Mouse (Mus musculus) forebrain, embryonic 15.5 days (tissue): ENCODE data around the gene Gnao1. TPM values are rescaled to one million over a fixed set of nuclear protein-coding genes. Genes with fewer than 3 reads are reported as not detected.

Experiments
- ATAC-seq: fragments of 200-750 bp; cut with Nextera tagmentation; replicated peaks from 2 replicates; pipeline ENCODE4 v1.8.0; 2017; ENCODE audit warnings: mild to moderate bottlenecking, moderate TSS enrichment, moderate library complexity
- H3K27ac ChIP-seq: fragments of 300-500 bp; sonication (generic); replicated peaks from 2 replicates; pipeline ENCODE4 v1.5.1; 2015; ENCODE audit warnings: mild to moderate bottlenecking, inconsistent platforms
- H3K27me3 ChIP-seq: fragments of 300-500 bp; sonication (generic); 2 replicates; pipeline ENCODE4 v1.6.1; 2015; ENCODE audit warnings: inconsistent platforms
- H3K36me3 ChIP-seq: fragments of 300-500 bp; sonication (generic); 2 replicates; pipeline ENCODE4 v1.6.1; 2015; ENCODE audit warnings: mild to moderate bottlenecking, inconsistent platforms
- H3K4me1 ChIP-seq: fragments of 300-500 bp; sonication (generic); 2 replicates; pipeline ENCODE4 v1.6.1; 2015; ENCODE audit warnings: inconsistent platforms
- H3K4me2 ChIP-seq: fragments of 300-500 bp; sonication (generic); replicated peaks from 2 replicates; pipeline ENCODE4 v1.6.1; 2015; ENCODE audit warnings: mild to moderate bottlenecking, inconsistent platforms
- H3K4me3 ChIP-seq: fragments of 300-500 bp; sonication (generic); 2 replicates; pipeline ENCODE4 v1.5.1; 2015; ENCODE audit warnings: mild to moderate bottlenecking, inconsistent platforms
- H3K9ac ChIP-seq: fragments of 300-500 bp; sonication (generic); replicated peaks from 2 replicates; pipeline ENCODE4 v1.6.1; 2015; ENCODE audit warnings: mild to moderate bottlenecking, inconsistent platforms
- H3K9me3 ChIP-seq: fragments of 300-500 bp; sonication (generic); 2 replicates; pipeline ENCODE4 v1.6.1; 2016; ENCODE audit warnings: inconsistent platforms
- WGBS: fragments of 180-500 bp; shearing (Covaris S2); methylation state at CpG from one replicate; pipeline ENCODE4 v1.1.7; 2015; ENCODE audit warnings: mixed read lengths; 5-methylcytosine and 5-hydroxymethylcytosine counted together
- polyA plus RNA-seq: library from polyadenylated mRNA; unstranded; fragments of >200 nt; fragmentation: Nextera tagmentation; extraction: Ambion mirVana; gene quantifications from 2 replicates; pipeline ENCODE4 v1.2.1, GENCODE M21; 2015

Gene Gnao1
- polyA plus RNA-seq, 1 experiment from 2014 or later: 167 TPM

GRCm38 (mm10) chr8:93852851-93853461, 43.2 kb downstream of the Gnao1 start:
- Histone ChIP-seq H3K4me3 (no peak overlapping the region), H3K36me3 (no peaks in the 10 kb centered on the region), H3K4me1 (peaks cover 5% of the 10 kb centered on the region; the same call in 1 of the 2 replicates), H3K27ac (no peak overlapping the region), H3K4me2 (no peak overlapping the region), H3K27me3 (no peaks in the 10 kb centered on the region), H3K9me3 (no peaks in the 10 kb centered on the region), H3K9ac (no peak overlapping the region)
- no peak for ATAC-seq
- WGBS: 94% methylated on average over 9 of the region's 9 CpGs

GRCm38 (mm10) chr8:93854676-93855075, 44.9 kb downstream of the Gnao1 start:
- ATAC-seq: no peak
- H3K9me3 ChIP-seq: no peaks in the 10 kb centered on the region
- no peak overlapping the region for H3K9ac ChIP-seq
- 57% methylated on average over 5 of the region's 5 CpGs for WGBS
- no peak overlapping the region for H3K4me2 ChIP-seq
- no peaks in the 10 kb centered on the region for H3K36me3 ChIP-seq
- no peak overlapping the region for H3K4me3 ChIP-seq
- peaks cover 6% of the 10 kb centered on the region for H3K4me1 ChIP-seq
- no peaks in the 10 kb centered on the region for H3K27me3 ChIP-seq
- no peak overlapping the region for H3K27ac ChIP-seq

DNA sequence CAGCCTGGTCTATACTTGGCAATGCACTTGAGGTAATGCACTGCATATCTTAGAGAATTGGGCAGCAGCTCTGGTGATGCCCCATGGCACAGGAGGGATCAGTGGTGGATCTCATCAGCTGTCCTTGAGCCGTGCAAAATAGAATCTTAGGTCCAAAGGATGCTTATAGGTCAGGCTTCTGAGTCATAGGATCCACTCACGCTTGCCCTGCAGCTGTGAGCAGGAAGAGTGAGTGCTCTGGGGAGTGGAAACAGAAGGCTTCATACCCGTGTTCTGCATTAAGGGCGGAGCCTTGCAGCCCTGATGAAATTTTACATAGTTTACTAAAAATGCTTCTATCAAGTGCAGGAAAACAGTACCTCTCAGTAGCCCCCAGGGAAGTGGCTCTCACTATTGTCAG, 45.5 kb downstream of the Gnao1 start:
- H3K4me3 ChIP-seq: no peak overlapping the region
- ATAC-seq: no peak
- no peaks in the 10 kb centered on the region for H3K36me3 ChIP-seq
- no peak overlapping the region for H3K27ac ChIP-seq
- WGBS: 77% methylated on average over 4 of the region's 4 CpGs
- H3K27me3 ChIP-seq: no peaks in the 10 kb centered on the region
- H3K9me3 ChIP-seq: no peaks in the 10 kb centered on the region
- H3K9ac ChIP-seq: no peak overlapping the region
- H3K4me1 ChIP-seq: peaks cover 7% of the 10 kb centered on the region
- H3K4me2 ChIP-seq: no peak overlapping the region

DNA sequence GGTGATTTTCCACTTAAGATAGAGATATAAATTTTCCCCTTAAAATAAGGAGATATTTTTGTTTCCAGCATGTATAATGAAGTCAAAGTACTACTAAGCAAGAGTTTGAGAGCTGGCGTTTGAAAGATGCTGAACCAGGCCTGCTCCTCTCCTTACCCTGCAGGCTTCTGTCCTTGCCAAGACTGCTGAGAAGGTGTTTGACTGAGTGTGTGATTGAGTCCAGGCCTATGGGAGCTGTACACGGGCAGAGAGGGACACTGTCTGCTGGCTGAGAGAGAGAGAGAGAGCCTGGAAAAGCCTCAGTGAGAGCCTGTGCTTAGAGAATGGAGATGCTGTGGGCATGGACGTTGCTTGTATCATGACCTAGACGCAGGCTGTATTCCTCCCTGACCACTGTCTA, 47.4 kb downstream of the Gnao1 start:
- 86% methylated on average over 4 of the region's 4 CpGs for WGBS
- H3K27me3 ChIP-seq: no peaks in the 10 kb centered on the region
- H3K4me1 ChIP-seq: peaks cover 20% of the 10 kb centered on the region
- H3K36me3 ChIP-seq: no peaks in the 10 kb centered on the region
- no peak overlapping the region for H3K9ac ChIP-seq
- no peak overlapping the region for H3K4me3 ChIP-seq
- H3K27ac ChIP-seq: no peak overlapping the region
- H3K9me3 ChIP-seq: no peaks in the 10 kb centered on the region
- no peak overlapping the region for H3K4me2 ChIP-seq
- no peak for ATAC-seq

DNA sequence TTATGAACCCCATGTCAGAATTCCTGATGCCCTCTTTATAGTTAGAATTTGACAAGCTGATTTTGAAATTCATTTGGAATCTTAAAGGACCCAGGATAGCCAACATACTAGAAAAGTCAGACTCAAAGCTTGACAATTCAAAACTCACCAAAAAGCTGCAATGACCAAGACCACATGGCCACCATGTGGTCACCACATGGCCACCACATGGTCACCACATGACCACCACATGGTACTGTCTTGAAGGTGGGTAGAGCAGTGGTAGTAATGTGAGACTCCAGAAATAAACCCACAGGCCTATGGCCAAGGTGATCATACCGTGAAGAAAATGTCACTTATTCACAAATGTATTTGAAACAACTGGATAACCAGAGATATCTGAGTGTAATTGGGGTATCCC, 48.5 kb downstream of the Gnao1 start:
- no peak overlapping the region for H3K4me3 ChIP-seq
- no peaks in the 10 kb centered on the region for H3K36me3 ChIP-seq
- H3K9me3 ChIP-seq: no peaks in the 10 kb centered on the region
- no peak overlapping the region for H3K27ac ChIP-seq
- 87% methylated on average over 1 of the region's 1 CpGs for WGBS
- no peak overlapping the region for H3K9ac ChIP-seq
- H3K4me2 ChIP-seq: no peak overlapping the region
- peaks cover 29% of the 10 kb centered on the region for H3K4me1 ChIP-seq
- no peak for ATAC-seq
- no peaks in the 10 kb centered on the region for H3K27me3 ChIP-seq

- peaks cover 25% of the 10 kb centered on the region for H3K4me1 ChIP-seq
- WGBS: 34% methylated on average over 4 of the region's 4 CpGs
- no peaks in the 10 kb centered on the region for H3K9me3 ChIP-seq
- H3K9ac ChIP-seq: no peak overlapping the region
- no peaks in the 10 kb centered on the region for H3K27me3 ChIP-seq
- H3K27ac ChIP-seq: no peak overlapping the region
- ATAC-seq: no peak
- no peak overlapping the region for H3K4me2 ChIP-seq
- no peaks in the 10 kb centered on the region for H3K36me3 ChIP-seq
- no peak overlapping the region for H3K4me3 ChIP-seq
These were observed 50.3 kb downstream of the Gnao1 start for GRCm38 (mm10) chr8:93860020-93860419.

DNA sequence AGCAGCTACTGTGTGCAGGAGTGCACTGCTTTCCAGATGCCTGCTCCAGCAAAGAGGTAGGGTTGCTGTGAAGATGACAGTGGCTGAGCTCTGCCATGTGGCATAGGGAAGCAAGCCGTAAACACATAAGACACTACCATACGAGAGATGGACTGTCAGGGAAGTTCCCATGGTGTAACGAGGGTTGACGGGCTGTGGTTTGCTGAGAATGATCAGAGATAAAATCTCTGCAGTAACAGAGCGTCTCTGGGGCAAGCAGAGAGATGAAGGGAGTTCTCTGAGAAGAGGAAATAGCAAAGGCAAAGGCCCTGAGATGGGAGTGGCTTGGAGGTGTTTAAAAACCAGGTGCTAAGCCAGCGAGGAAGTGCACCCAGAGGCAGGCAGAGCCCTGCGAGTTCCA, 54.3 kb downstream of the Gnao1 start:
- WGBS: 85% methylated on average over 7 of the region's 7 CpGs
- Histone ChIP-seq H3K27ac (no peak overlapping the region), H3K4me3 (no peak overlapping the region), H3K9me3 (no peaks in the 10 kb centered on the region), H3K9ac (no peak overlapping the region), H3K4me2 (no peak overlapping the region), H3K36me3 (peaks cover 3% of the 10 kb centered on the region; the same call in 1 of the 2 replicates), H3K27me3 (no peaks in the 10 kb centered on the region), H3K4me1 (peaks cover 28% of the 10 kb centered on the region)
- ATAC-seq: no peak

DNA sequence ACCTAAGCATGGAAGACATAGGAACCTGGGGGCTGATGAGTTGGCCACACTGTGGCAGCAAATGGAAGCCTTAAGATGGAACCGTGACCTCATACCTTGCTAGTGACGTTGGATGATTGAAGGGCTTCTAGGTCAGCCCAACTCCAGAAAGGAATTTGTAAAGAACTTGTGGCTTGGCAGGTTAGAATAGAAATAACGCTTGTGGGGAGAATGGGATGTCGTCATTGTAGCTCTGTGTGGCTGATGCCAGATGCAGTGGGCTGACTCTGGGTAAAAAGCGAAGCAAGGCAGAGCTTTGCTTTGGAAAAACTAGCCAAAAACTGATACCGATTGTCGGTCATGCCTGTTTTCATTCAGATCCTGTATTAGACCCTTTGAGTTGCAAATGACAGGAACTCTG, 56.5 kb downstream of the Gnao1 start:
- Histone ChIP-seq H3K9me3 (no peaks in the 10 kb centered on the region), H3K27me3 (no peaks in the 10 kb centered on the region), H3K36me3 (peaks cover 4% of the 10 kb centered on the region; the same call in 1 of the 2 replicates), H3K9ac (no peak overlapping the region), H3K4me1 (peaks cover 21% of the 10 kb centered on the region), H3K27ac (no peak overlapping the region), H3K4me2 (no peak overlapping the region), H3K4me3 (no peak overlapping the region)
- WGBS: 80% methylated on average over 7 of the region's 7 CpGs
- no peak for ATAC-seq

- H3K9ac ChIP-seq: no peak overlapping the region
- peaks cover 4% of the 10 kb centered on the region; the same call in 1 of the 2 replicates for H3K36me3 ChIP-seq
- ATAC-seq: no peak
- H3K27me3 ChIP-seq: no peaks in the 10 kb centered on the region
- 92% methylated on average over 5 of the region's 5 CpGs for WGBS
- no peak overlapping the region for H3K4me2 ChIP-seq
- no peak overlapping the region for H3K27ac ChIP-seq
- H3K4me3 ChIP-seq: no peak overlapping the region
- H3K9me3 ChIP-seq: no peaks in the 10 kb centered on the region
- H3K4me1 ChIP-seq: peaks cover 3% of the 10 kb centered on the region; the same call in 1 of the 2 replicates
These were observed 58.9 kb downstream of the Gnao1 start for GRCm38 (mm10) chr8:93868486-93869221.

DNA sequence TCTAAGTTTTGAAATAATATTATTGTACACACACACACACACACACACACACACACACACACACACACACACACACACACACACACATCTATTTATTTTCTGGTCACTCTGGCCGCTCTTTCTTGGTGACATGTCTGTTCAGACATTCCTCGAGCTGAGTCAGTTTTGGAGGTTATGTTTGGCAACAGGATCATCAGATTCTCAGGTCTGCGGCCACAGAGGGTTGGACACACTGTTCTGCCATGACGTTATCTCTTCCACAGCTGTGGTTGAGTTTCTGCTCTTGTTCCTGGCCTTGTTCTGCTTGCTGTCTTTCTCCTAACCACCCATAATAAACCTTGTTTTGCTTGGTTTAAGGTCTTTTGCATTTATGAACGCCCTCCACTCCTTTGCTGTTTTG, 61.5 kb downstream of the Gnao1 start:
- H3K27me3 ChIP-seq: no peaks in the 10 kb centered on the region
- peaks cover 3% of the 10 kb centered on the region; the same call in 1 of the 2 replicates for H3K4me1 ChIP-seq
- H3K36me3 ChIP-seq: peaks cover 4% of the 10 kb centered on the region; the same call in 1 of the 2 replicates
- no peak overlapping the region for H3K27ac ChIP-seq
- H3K9me3 ChIP-seq: no peaks in the 10 kb centered on the region
- H3K4me3 ChIP-seq: no peak overlapping the region
- 90% methylated on average over 5 of the region's 5 CpGs for WGBS
- ATAC-seq: no peak
- no peak overlapping the region for H3K9ac ChIP-seq
- no peak overlapping the region for H3K4me2 ChIP-seq

- no peak overlapping the region for H3K4me2 ChIP-seq
- no peaks in the 10 kb centered on the region for H3K27me3 ChIP-seq
- peaks cover 6% of the 10 kb centered on the region for H3K4me1 ChIP-seq
- no peak overlapping the region for H3K9ac ChIP-seq
- ATAC-seq: no peak
- H3K27ac ChIP-seq: no peak overlapping the region
- H3K36me3 ChIP-seq: no peaks in the 10 kb centered on the region
- H3K4me3 ChIP-seq: no peak overlapping the region
- WGBS: 89% methylated on average over 4 of the region's 4 CpGs
- H3K9me3 ChIP-seq: no peaks in the 10 kb centered on the region
These were observed 68.6 kb downstream of the Gnao1 start for GRCm38 (mm10) chr8:93878396-93878795.

- H3K9ac ChIP-seq: no peak overlapping the region
- WGBS: 92% methylated on average over 7 of the region's 7 CpGs
- H3K4me3 ChIP-seq: no peak overlapping the region
- no peaks in the 10 kb centered on the region for H3K27me3 ChIP-seq
- H3K4me1 ChIP-seq: peaks cover 6% of the 10 kb centered on the region
- no peak overlapping the region for H3K27ac ChIP-seq
- no peak overlapping the region for H3K4me2 ChIP-seq
- ATAC-seq: no peak
- H3K9me3 ChIP-seq: no peaks in the 10 kb centered on the region
- no peaks in the 10 kb centered on the region for H3K36me3 ChIP-seq
These were observed 70.2 kb downstream of the Gnao1 start for GRCm38 (mm10) chr8:93879966-93880365.
